Mouse (Mus musculus) CH12.LX (cell line): ENCODE measurements around the gene Ccdc51.

Source experiments
- EP300 ChIP-seq: IDR thresholded peaks from 2 replicates; pipeline ENCODE4 v1.6.1; 2011; ENCODE audit warnings: low read length, improper control_type of control experiment
- POLR2A ChIP-seq: IDR thresholded peaks from 2 replicates; pipeline ENCODE4 v1.6.1; 2011; ENCODE audit warnings: low read depth, mild to moderate bottlenecking, improper control_type of control experiment, low read length
- TCF12 ChIP-seq: IDR thresholded peaks from 2 replicates; pipeline ENCODE4 v1.6.1; 2014; ENCODE audit warnings: low read depth, mild to moderate bottlenecking, inconsistent platforms, low read length, improper control_type of control experiment

DNA sequence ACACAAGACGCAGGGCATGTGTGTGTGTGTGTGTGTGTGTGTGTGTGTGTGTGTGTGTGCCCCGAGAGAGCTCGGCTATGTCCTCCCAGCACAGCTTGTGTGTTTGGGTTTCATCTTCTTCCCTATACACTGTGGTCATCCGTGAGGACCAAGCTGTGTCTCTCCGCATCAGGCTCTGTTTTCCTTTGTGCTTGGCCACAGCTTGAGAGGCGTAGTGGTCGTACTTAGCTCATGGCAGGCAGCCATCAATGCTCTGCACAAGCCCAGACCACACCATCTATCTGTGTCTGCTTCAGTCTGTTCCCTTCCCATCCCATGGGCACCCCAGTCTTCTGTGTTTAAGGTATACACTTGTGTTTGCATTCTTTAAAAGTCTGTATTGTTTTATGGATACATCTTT is 40.9 kb upstream of the Ccdc51 start:
- TF ChIP-seq POLR2A (no peak), TCF12 (no peak), EP300 (no peak)
